Mouse (Mus musculus) MEL (cell line): ENCODE data around the gene Aire.

Experiments
- BHLHE40 ChIP-seq: IDR thresholded peaks from 2 replicates; pipeline ENCODE4 v1.6.1; 2012; ENCODE audit warnings: low read depth, mild to moderate bottlenecking, inconsistent platforms, low read length, improper control_type of control experiment, borderline replicate concordance
- CTCF ChIP-seq, 3 experiments: IDR thresholded peaks in 2 of 3; conservative IDR thresholded peaks in 1 of 3; 2 replicates each; pipeline ENCODE4 v1.5.1; 2011 to 2012; ENCODE audit warnings: low read length in 3 of 3, low read depth in 2 of 3, mild to moderate bottlenecking in 2 of 3, improper control_type of control experiment in 1 of 3, inconsistent platforms in 1 of 3, mixed read lengths in 1 of 3, moderate library complexity in 1 of 3; ENCODE audit not compliant: control insufficient read depth in 1 of 3, insufficient read depth in 1 of 3, poor library complexity in 1 of 3, severe bottlenecking in 1 of 3
- HCFC1 ChIP-seq: IDR thresholded peaks from 2 replicates; pipeline ENCODE4 v1.6.1; 2012; ENCODE audit warnings: low read depth, mild to moderate bottlenecking, inconsistent platforms, low read length, improper control_type of control experiment, moderate library complexity
- MAZ ChIP-seq: IDR thresholded peaks from 2 replicates; pipeline ENCODE4 v1.6.1; 2012; ENCODE audit warnings: low read depth, mild to moderate bottlenecking, inconsistent platforms, low read length, improper control_type of control experiment
- NELFE ChIP-seq: IDR thresholded peaks from 2 replicates; pipeline ENCODE4 v1.6.1; 2011; ENCODE audit warnings: low read depth, low read length, improper control_type of control experiment
- POLR2A ChIP-seq, 2 experiments: IDR thresholded peaks; 2 replicates each; pipeline ENCODE4 v1.6.1; 2011 to 2012; ENCODE audit warnings: low read length in 2 of 2, mild to moderate bottlenecking in 2 of 2, control low read depth in 1 of 2, improper control_type of control experiment in 1 of 2, low read depth in 1 of 2, moderate library complexity in 1 of 2; ENCODE audit not compliant: control insufficient read depth in 1 of 2, insufficient read depth in 1 of 2, poor library complexity in 1 of 2
- UBTF ChIP-seq: IDR thresholded peaks from 2 replicates; pipeline ENCODE4 v1.6.1; 2012; ENCODE audit warnings: low read depth, mild to moderate bottlenecking, inconsistent platforms, low read length, improper control_type of control experiment, moderate library complexity, borderline replicate concordance; ENCODE audit not compliant: insufficient read depth
- ZMIZ1 ChIP-seq: IDR thresholded peaks from 2 replicates; pipeline ENCODE4 v1.6.1; 2012; ENCODE audit warnings: low read depth, mild to moderate bottlenecking, inconsistent platforms, low read length, improper control_type of control experiment, moderate library complexity

DNA sequence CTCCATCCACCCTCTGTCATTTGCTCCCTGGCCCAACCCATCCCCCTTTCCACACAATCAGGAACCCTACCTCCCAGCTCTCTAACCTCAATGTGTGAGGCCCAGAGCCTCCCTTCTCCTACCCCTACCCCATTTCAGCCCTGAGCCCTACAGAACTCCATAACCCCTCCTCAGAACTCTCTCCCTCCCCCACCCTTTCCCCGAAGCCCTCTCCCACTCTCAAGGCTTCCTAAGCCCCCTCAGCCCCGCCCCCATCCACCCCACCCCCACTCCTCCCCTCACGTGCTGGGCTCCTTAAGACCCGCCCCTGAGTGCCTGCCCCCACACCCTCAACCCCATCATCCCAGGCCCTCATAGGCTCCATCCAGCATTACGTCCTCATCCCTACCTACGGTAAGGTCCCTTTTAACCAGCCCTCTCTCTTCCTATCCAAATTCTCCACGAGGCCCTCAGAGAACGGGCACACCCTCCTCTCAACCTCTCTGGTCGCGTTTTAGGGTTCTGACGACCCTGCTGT, 6.2 kb upstream of the Aire start:
- TF ChIP-seq BHLHE40 (no peak), POLR2A (IDR thresholded peaks at IDR 0.05; ENCODE audit: control insufficient read depth in 1 of 2, insufficient read depth in 1 of 2, low read depth in 1 of 2, low read length in 2 of 2, poor library complexity in 1 of 2) (no peak), CTCF (IDR thresholded peaks at IDR 0.05 in 2 of 3, conservative IDR thresholded peaks at IDR 0.05 in 1 of 3; ENCODE audit: control insufficient read depth in 1 of 3, insufficient read depth in 1 of 3, low read depth in 2 of 3, low read length in 3 of 3, poor library complexity in 1 of 3, severe bottlenecking in 1 of 3) (no peak), MAZ (no peak), HCFC1 (no peak), NELFE (no peak), UBTF (no peak), ZMIZ1 (no peak)
